Mouse (Mus musculus) CH12.LX (cell line): ENCODE data around the gene Rec114.

Experiments
- CHD2 ChIP-seq: IDR thresholded peaks from 2 replicates; pipeline ENCODE4 v1.6.1; 2011; ENCODE audit warnings: low read length, improper control_type of control experiment
- CTCF ChIP-seq, 2 experiments: IDR thresholded peaks in 1 of 2; conservative IDR thresholded peaks in 1 of 2; 2 replicates each; pipeline ENCODE4 v1.5.1; 2011 to 2012; ENCODE audit warnings: low read depth in 2 of 2, low read length in 2 of 2, improper control_type of control experiment in 1 of 2, inconsistent platforms in 1 of 2, mild to moderate bottlenecking in 1 of 2, moderate library complexity in 1 of 2
- IRF4 ChIP-seq: IDR thresholded peaks from 2 replicates; pipeline ENCODE4 v1.6.1; 2014; ENCODE audit warnings: low read depth, mild to moderate bottlenecking, inconsistent platforms, low read length, improper control_type of control experiment
- MAFK ChIP-seq: IDR thresholded peaks from 2 replicates; pipeline ENCODE4 v1.6.1; 2011; ENCODE audit warnings: low read length, improper control_type of control experiment; ENCODE audit not compliant: insufficient replicate concordance
- USF1 ChIP-seq: IDR thresholded peaks from 2 replicates; pipeline ENCODE4 v1.6.1; 2014; ENCODE audit warnings: low read depth, mild to moderate bottlenecking, inconsistent platforms, low read length, improper control_type of control experiment

DNA sequence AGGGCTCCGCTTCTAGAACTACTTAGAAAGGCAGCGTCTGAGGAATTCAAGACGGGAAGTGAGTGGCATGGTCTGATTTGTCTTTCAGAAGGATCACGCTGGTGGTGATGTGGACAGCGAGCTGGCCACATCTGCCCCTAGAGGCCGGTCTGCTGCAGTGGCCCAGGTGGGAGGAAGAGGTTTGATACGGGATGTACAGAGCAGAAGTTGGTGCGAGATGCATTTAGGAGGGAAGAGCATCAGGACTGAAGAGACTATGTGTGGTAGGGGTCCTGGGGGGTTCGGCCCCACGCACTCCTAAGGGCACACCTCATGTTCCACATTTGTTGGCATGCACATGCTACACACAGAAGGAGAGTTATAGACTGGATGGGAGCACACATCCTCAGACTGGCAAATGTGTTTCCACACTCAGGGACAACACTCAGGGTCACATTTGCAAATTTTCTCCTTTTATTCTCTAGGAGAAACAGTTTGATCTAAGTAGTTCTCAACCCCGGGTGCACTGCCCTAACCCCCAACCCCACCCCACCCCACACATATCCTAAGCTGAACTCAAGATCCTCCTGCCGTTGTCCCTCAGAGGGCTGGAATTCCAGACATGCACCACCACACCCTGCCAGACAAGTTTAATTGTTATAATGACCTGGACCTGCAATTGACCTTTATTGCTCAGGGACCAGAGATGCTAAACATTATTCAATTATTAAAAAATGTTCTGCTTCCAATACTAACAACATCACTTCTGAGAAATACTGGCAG, 12.8 kb upstream of the Rec114 start:
- no peak; a peak in 1 of 4 replicates for TF ChIP-seq CTCF (conservative IDR thresholded peaks at IDR 0.05 in 1 of 2, IDR thresholded peaks at IDR 0.05 in 1 of 2; ENCODE audit: low read depth in 2 of 2, low read length in 2 of 2)
- TF ChIP-seq MAFK = no peak
- TF ChIP-seq CHD2 = no peak
- TF ChIP-seq IRF4 = no peak
- TF ChIP-seq USF1 = no peak
